Mouse (Mus musculus) liver, embryonic 13.5 days (tissue): ENCODE data around the gene Proca1. TPM values are rescaled to one million over a fixed set of nuclear protein-coding genes. Genes with fewer than 3 reads are reported as not detected.
"Not testable (repeated sequence)": the region's sequence is repeated elsewhere in the genome, so short reads cannot be mapped to it uniquely, and the experiment has no call there.

ENCODE experiments used
- ATAC-seq: fragments of 200-750 bp; cut with Nextera tagmentation; 2 replicates; pipeline ENCODE4 v1.8.0; 2017; ENCODE audit warnings: low read depth, mild to moderate bottlenecking, moderate number of reproducible peaks, moderate library complexity
- DNase-seq: peaks from one replicate; pipeline ENCODE4 v3.0.0; 2022
- H3K27ac ChIP-seq: fragments of 300-500 bp; sonication (generic); 2 replicates; pipeline ENCODE4 v1.5.1; 2015; ENCODE audit warnings: moderate library complexity, mild to moderate bottlenecking, inconsistent platforms
- H3K27me3 ChIP-seq: fragments of 300-500 bp; sonication (generic); 2 replicates; pipeline ENCODE4 v1.6.1; 2015; ENCODE audit warnings: mild to moderate bottlenecking, inconsistent platforms
- H3K36me3 ChIP-seq: fragments of 300-500 bp; sonication (generic); 2 replicates; pipeline ENCODE4 v1.6.1; 2015; ENCODE audit warnings: mild to moderate bottlenecking, inconsistent platforms
- H3K4me1 ChIP-seq: fragments of 300-500 bp; sonication (generic); replicated peaks from 2 replicates; pipeline ENCODE4 v1.6.1; 2015; ENCODE audit warnings: inconsistent platforms
- H3K4me2 ChIP-seq: fragments of 300-500 bp; sonication (generic); 2 replicates; pipeline ENCODE4 v1.6.1; 2015; ENCODE audit warnings: inconsistent platforms, mild to moderate bottlenecking, moderate library complexity
- H3K4me3 ChIP-seq: fragments of 300-500 bp; sonication (generic); replicated peaks from 2 replicates; pipeline ENCODE4 v1.5.1; 2015; ENCODE audit warnings: mild to moderate bottlenecking, inconsistent platforms
- H3K9ac ChIP-seq: fragments of 300-500 bp; sonication (generic); 2 replicates; pipeline ENCODE4 v1.6.1; 2015; ENCODE audit warnings: mild to moderate bottlenecking, inconsistent platforms
- H3K9me3 ChIP-seq: fragments of 300-500 bp; sonication (generic); replicated peaks from 2 replicates; pipeline ENCODE4 v1.6.1; 2016; ENCODE audit warnings: inconsistent platforms
- WGBS: fragments of 180-500 bp; shearing (Covaris S2); methylation state at CpG from one replicate; pipeline ENCODE4 v1.1.7; 2015; ENCODE audit not compliant: insufficient replicate concordance; 5-methylcytosine and 5-hydroxymethylcytosine counted together
- polyA plus RNA-seq: library from polyadenylated mRNA; unstranded; fragments of >200 nt; fragmentation: Nextera tagmentation; extraction: Ambion mirVana; gene quantifications from 2 replicates; pipeline ENCODE4 v1.2.1, GENCODE M21; 2015

Gene Proca1
- polyA plus RNA-seq, 1 experiment from 2014 or later, result 0.44 TPM

GRCm38 (mm10) chr11:78183884-78184514 is 9.2 kb upstream of the Proca1 start:
- 34% methylated on average over 10 of the region's 10 CpGs for WGBS
- no peak for DNase-seq
- H3K9me3 ChIP-seq, result no peaks in the 10 kb centered on the region
- H3K27ac ChIP-seq, result no peak overlapping the region
- peak overlapping the region; percentile 94 for H3K4me3 ChIP-seq
- no peak for ATAC-seq
- H3K9ac ChIP-seq, result peak overlapping the region; percentile 99
- peaks cover 37% of the 10 kb centered on the region for H3K36me3 ChIP-seq
- H3K4me2 ChIP-seq, result peak overlapping the region; percentile 81
- H3K27me3 ChIP-seq, result peaks cover 34% of the 10 kb centered on the region
- H3K4me1 ChIP-seq, result peaks cover 52% of the 10 kb centered on the region

DNA sequence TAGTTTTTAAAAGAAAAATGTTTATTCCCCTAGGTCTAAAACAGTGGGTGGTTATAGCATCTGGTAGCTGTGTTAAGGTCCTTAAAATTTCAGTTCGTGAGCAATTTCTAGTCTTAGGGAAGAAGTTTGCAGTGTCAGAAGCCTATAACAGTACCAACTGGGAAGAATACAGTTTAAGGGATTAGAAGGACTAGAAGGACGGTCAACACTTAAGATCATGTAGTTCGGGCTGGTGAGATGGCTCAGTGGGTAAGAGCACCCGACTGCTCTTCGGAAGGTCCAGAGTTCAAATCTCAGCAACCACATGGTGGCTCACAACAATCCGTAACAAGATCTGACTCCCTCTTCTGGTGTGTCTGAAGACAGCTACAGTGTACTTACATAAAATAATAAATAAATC is 8.5 kb upstream of the Proca1 start:
- H3K4me2 ChIP-seq, DNase-seq, H3K9me3 ChIP-seq, H3K4me3 ChIP-seq, H3K9ac ChIP-seq, H3K27ac ChIP-seq, ATAC-seq: not testable (repeated sequence)
- WGBS, result 81% methylated on average over 6 of the region's 6 CpGs
- H3K4me1 ChIP-seq, result peaks cover 52% of the 10 kb centered on the region
- H3K27me3 ChIP-seq, result peaks cover 41% of the 10 kb centered on the region
- peaks cover 30% of the 10 kb centered on the region for H3K36me3 ChIP-seq

GRCm38 (mm10) chr11:78188331-78189233 is 4.6 kb upstream of the Proca1 start, which contains the start of gene Rab34:
Gene Rab34 (plus strand): TSS chr11:78188430.
- H3K9ac ChIP-seq, result peak within 1 kb of the TSS; percentile 65
- ATAC-seq, result peak; percentile 32
- peaks cover 72% of the 10 kb centered on the region for H3K27me3 ChIP-seq

DNA sequence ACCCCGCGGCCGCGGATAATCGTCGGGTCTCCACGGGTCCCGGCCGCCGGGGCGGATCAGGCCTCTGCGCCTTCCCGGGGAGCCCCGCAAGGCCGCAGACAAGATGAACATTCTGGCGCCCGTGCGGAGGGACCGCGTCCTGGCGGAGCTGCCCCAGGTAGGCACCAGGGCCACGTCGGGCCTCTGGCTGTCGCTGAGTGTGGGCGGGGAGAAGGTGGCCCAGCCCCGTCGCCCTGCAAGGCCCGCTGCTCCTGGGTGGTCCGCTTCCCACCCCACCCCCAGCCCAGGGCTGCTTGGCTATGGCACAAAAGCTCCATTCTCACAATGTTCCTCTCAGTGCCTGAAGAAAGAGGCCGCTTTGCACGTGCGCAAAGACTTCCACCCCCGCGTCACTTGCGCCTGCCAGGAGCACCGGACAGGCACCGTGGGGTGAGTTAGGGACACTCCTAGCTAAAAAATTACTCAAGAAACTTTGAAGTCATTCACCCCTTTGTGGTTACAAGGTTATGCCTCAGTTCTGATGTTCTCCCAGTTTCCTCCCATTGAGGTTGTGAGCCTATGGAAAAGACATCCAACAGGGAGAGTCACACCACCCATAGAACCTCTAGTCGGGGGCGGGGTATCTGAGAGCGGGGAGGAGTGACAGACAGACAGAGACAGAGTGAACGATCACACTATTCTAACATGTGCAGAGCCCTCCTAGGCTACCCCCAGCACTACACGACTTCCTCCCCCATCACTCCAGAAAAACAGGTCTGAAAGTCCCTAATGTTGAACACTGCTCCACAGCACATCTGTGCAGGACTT is 3.8 kb upstream of the Proca1 start:
- Histone ChIP-seq H3K9me3 (no peaks in the 10 kb centered on the region), H3K27me3 (peaks cover 72% of the 10 kb centered on the region), H3K27ac (peak overlapping the region; percentile 69), H3K4me1 (peaks cover 24% of the 10 kb centered on the region), H3K4me3 (peak overlapping the region; percentile 58), H3K36me3 (peaks cover 4% of the 10 kb centered on the region; the same call in 1 of the 2 replicates), H3K9ac (peak overlapping the region; percentile 65), H3K4me2 (peak overlapping the region; percentile 61)
- DNase-seq, result no peak
- ATAC-seq, result peak; percentile 57
- WGBS, result 3% methylated on average over 42 of the region's 42 CpGs

More at GRCm38 (mm10) chr11:78188331-78189233, 4.6 kb upstream of the Proca1 start, which contains the start of gene Rab34:
- H3K27ac ChIP-seq, result peak within 1 kb of the TSS; percentile 69
- H3K9me3 ChIP-seq, result no peaks in the 10 kb centered on the region
- H3K4me3 ChIP-seq, result peak within 1 kb of the TSS; percentile 58
- peaks cover 4% of the 10 kb centered on the region; the same call in 1 of the 2 replicates for H3K36me3 ChIP-seq
- WGBS, result 1% methylated on average over 78 of the region's 80 CpGs
- DNase-seq, result no peak
- peak within 1 kb of the TSS; percentile 61 for H3K4me2 ChIP-seq
- H3K4me1 ChIP-seq, result peaks cover 26% of the 10 kb centered on the region

DNA sequence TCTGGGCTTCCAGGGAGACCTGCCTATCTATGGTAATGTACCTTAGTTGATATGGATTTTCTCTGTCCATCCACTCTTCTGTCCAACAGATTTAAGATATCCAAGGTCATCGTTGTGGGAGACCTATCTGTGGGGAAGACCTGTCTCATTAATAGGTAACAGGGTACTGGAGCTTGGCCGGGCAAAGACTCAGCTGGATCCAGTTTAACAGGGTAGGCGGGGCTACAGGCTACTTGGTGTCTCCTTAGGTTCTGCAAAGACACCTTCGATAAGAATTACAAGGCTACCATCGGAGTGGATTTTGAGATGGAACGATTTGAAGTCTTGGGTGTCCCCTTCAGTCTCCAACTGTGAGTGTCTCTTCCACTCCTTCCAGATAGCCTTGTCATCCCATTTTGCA is 3.2 kb upstream of the Proca1 start:
- Histone ChIP-seq H3K36me3 (peaks cover 4% of the 10 kb centered on the region; the same call in 1 of the 2 replicates), H3K27ac (no peak overlapping the region), H3K9ac (no peak overlapping the region), H3K4me2 (peak overlapping the region; percentile 61; the same call in 1 of the 2 replicates), H3K27me3 (peaks cover 72% of the 10 kb centered on the region), H3K4me3 (0 out of 2 replicates have a peak overlapping the region, but pooled peaks have one; percentile 58), H3K9me3 (no peaks in the 10 kb centered on the region), H3K4me1 (peaks cover 29% of the 10 kb centered on the region)
- ATAC-seq, result no peak
- 57% methylated on average over 6 of the region's 6 CpGs for WGBS
- DNase-seq, result no peak

DNA sequence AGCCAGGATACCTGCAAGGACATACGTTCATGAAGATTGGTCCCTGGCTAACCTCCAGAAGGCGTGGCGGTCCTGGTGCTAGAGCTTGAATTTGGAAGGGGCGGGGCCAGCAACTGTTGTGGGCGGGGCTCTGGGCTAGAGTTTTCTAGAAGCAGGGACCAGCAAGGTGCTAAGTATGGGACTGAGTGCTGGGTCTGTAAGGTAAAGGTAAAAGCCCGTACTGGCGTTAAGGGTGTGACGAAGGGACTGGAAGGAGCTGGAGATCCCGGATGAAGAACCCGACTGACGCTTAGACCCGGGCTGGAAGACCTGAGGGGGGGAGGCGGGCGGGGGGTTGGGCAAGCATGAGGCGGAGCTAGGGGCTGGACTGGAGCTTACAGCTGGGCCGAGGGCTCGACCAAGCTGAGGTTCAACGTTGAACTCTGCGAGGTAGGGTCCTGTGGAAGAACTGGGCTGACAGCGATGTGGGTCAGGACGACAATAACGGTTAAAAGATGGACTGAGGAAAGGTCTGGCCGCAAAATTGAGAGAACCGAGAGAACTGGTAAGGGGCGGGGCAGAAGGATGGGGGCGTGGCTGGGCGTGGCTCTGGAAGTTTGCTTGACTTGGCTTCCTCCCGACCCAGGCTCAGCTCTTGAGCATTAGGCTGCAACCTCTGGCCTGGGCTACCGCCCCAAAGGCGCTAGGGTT is 1.4 kb downstream of the Proca1 start:
- peak overlapping the region; percentile 64 for H3K9ac ChIP-seq
- peak overlapping the region; percentile 84 for H3K4me2 ChIP-seq
- peaks cover 4% of the 10 kb centered on the region; the same call in 1 of the 2 replicates for H3K36me3 ChIP-seq
- H3K27ac ChIP-seq, result no peak overlapping the region
- peak; percentile 81 for DNase-seq
- ATAC-seq, result peak; percentile 82
- H3K4me1 ChIP-seq, result peaks cover 24% of the 10 kb centered on the region
- WGBS, result 2% methylated on average over 30 of the region's 30 CpGs
- peaks cover 33% of the 10 kb centered on the region for H3K27me3 ChIP-seq
- no peaks in the 10 kb centered on the region for H3K9me3 ChIP-seq
- H3K4me3 ChIP-seq, result peak overlapping the region; percentile 62

- H3K4me1 ChIP-seq, result peaks cover 20% of the 10 kb centered on the region
- 66% methylated on average over 23 of the region's 23 CpGs for WGBS
- DNase-seq (no peak), ATAC-seq (no peak)
- peak overlapping the region; percentile 62 for H3K4me3 ChIP-seq
- H3K9me3 ChIP-seq, result no peaks in the 10 kb centered on the region
- peaks cover 26% of the 10 kb centered on the region for H3K27me3 ChIP-seq
- H3K4me2 ChIP-seq, result peak overlapping the region; percentile 84
- H3K36me3 ChIP-seq, result peaks cover 4% of the 10 kb centered on the region; the same call in 1 of the 2 replicates
- H3K27ac ChIP-seq, result no peak overlapping the region
- H3K9ac ChIP-seq, result peak overlapping the region; percentile 64
Observed at GRCm38 (mm10) chr11:78195101-78195863, 2.1 kb downstream of the Proca1 start.

DNA sequence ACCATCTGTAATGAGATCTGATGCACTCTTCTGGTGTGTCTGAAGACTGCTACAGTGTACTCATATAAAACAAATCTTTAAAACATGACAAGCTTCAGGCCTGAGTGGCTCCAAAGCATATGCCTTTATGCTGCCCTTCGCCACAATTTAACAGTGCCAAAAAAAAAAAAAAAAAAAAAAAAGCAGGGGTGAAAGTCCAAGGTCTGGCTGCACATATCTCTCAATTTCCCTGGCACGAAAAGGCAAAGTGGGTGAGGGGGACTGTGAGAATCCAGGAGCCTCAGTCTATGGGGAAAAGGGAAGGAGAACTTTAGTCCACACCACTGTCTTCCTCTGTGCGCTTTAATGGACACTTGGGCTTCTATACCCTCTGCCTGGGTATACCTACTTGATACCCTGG is 9.2 kb downstream of the Proca1 start:
- Histone ChIP-seq H3K9ac (no peak overlapping the region), H3K27ac (no peak overlapping the region), H3K4me1 (peaks cover 5% of the 10 kb centered on the region; the same call in 1 of the 2 replicates), H3K36me3 (peaks cover 32% of the 10 kb centered on the region), H3K9me3 (no peaks in the 10 kb centered on the region), H3K27me3 (no peaks in the 10 kb centered on the region), H3K4me2 (peak overlapping the region; percentile 5; the same call in 1 of the 2 replicates), H3K4me3 (no peak overlapping the region)
- ATAC-seq (no peak), DNase-seq (no peak)
- 80% methylated on average over 3 of the region's 3 CpGs for WGBS

GRCm38 (mm10) chr11:78204287-78204686 is 11.1 kb downstream of the Proca1 start:
- Histone ChIP-seq H3K27me3 (no peaks in the 10 kb centered on the region), H3K9ac (no peak overlapping the region), H3K9me3 (no peaks in the 10 kb centered on the region), H3K27ac (no peak overlapping the region), H3K36me3 (peaks cover 52% of the 10 kb centered on the region), H3K4me3 (no peak overlapping the region), H3K4me1 (peaks cover 5% of the 10 kb centered on the region; the same call in 1 of the 2 replicates), H3K4me2 (no peak overlapping the region)
- DNase-seq (no peak), ATAC-seq (no peak)
- WGBS, result 83% methylated on average over 6 of the region's 6 CpGs
